Mouse (Mus musculus) pancreas, adult 10 weeks (tissue): ENCODE measurements around the gene Tph1. TPM values are rescaled to one million over a fixed set of nuclear protein-coding genes. Genes with fewer than 3 reads are reported as not detected.

ENCODE experiments used
- polyA plus RNA-seq: library from polyadenylated mRNA; stranded (reverse); fragments of 350-450 nt; fragmentation: Illumina TruSeq; extraction: RNeasy Lipid Tissue Mini Kit (QIAGEN cat#74804); gene quantifications from one replicate; pipeline ENCODE4 v1.2.3, GENCODE M21; 2015; ENCODE audit warnings: low read depth, low replicate concordance; ENCODE audit not compliant: insufficient read depth

Gene Tph1
- not detected for polyA plus RNA-seq

GRCm38 (mm10) chr7:46672160-46672672 lies at the start of gene Tph1:
Gene Tph1, minus strand, starts transcription at chr7:46672537.

GRCm38 (mm10) chr7:46715600-46715999 lies 43.3 kb upstream of the Tph1 start, which contains the start of gene Saa3:
Gene Saa3, minus strand, starts transcription at chr7:46715700.

GRCm38 (mm10) chr7:46710390-46710844 lies 38.1 kb upstream of the Tph1 start, which contains the start of gene Saal1:
Gene Saal1, minus strand, starts transcription at chr7:46710680.

DNA sequence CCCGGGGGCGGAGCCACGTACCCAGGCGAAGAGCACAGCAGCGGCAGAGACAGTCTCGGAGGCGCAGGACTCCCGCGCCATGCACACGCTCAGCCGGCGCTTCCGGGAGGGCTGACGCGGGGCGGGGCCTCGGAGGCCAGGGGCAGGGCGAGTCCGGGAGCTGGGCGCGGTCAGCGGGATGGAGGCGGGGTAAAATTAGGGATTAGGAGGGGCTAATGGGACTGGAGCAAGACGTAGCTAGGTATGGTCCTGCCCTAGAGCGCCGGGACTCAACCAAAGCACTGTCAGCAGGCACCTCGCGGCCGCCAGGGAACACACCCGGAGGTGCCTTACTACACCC lies 32.7 kb downstream of the Tph1 start, which contains the start of gene Sergef:
Gene Sergef (minus strand): TSS at position 116 of the 340 bp plus-strand sequence.

Other genes with a start within 250 kb of the Tph1 start
- 3.1 TPM for gene Sergef, start 32.7 kb downstream of the Tph1 start, polyA plus RNA-seq
- 1.6 TPM for gene Saal1, start 38.1 kb upstream of the Tph1 start, polyA plus RNA-seq
- 4.4 TPM for gene Saa3, start 43.2 kb upstream of the Tph1 start, polyA plus RNA-seq
- gene Saa4, start 60.1 kb upstream of the Tph1 start, polyA plus RNA-seq: not detected
- not detected for gene Saa1, start 70.4 kb upstream of the Tph1 start, polyA plus RNA-seq
- not detected for gene Saa2, start 79.3 kb upstream of the Tph1 start, polyA plus RNA-seq
- 8.7 TPM for gene Hps5, start 123.5 kb upstream of the Tph1 start, polyA plus RNA-seq
- 6.1 TPM for gene Gtf2h1, start 123.6 kb upstream of the Tph1 start, polyA plus RNA-seq
- 36.2 TPM for gene Ldha, start 168.9 kb upstream of the Tph1 start, polyA plus RNA-seq
- not detected for gene Ldhc, start 188.7 kb upstream of the Tph1 start, polyA plus RNA-seq
- gene Tsg101, start 247.4 kb upstream of the Tph1 start, polyA plus RNA-seq: 21.3 TPM